Mouse (Mus musculus): ENCODE data around the gene Marveld1. TPM values are rescaled to one million over a fixed set of nuclear protein-coding genes. Genes with fewer than 3 reads are reported as not detected.
A peak's percentile ranks its signal among the peaks of the same experiment; 100 is the strongest.

Gene Marveld1
- polyA plus RNA-seq, 1 experiment from 2014 or later: 25.0 TPM

- peaks cover 20 to 35% of the 10 kb centered on the region in 2 experiments for H3K4me1 ChIP-seq (ENCODE audit: control insufficient read depth in 2 of 2, insufficient read depth in 2 of 2, low read length in 2 of 2)
- no peak for ATAC-seq (ENCODE audit: insufficient number of reproducible peaks, insufficient read depth, low FRiP score, low read depth)
- no peak overlapping the region for H3K27ac ChIP-seq (replicated peaks in 1 of 2; ENCODE audit: control insufficient read depth in 1 of 2, insufficient read depth in 1 of 2, low read depth in 2 of 2, low read length in 2 of 2)
- no peak overlapping the region for H3K4me3 ChIP-seq (ENCODE audit: control insufficient read depth in 1 of 2, insufficient read depth in 1 of 2, low read depth in 1 of 2, low read length in 2 of 2)
- no peak overlapping the region for H3K9ac ChIP-seq (ENCODE audit: low read length)
- 79% methylated on average over 13 of the region's 13 CpGs for WGBS
- H3K9me3 ChIP-seq (ENCODE audit: control insufficient read depth, low read length): no peaks in the 10 kb centered on the region
- peaks cover 55% of the 10 kb centered on the region for H3K36me3 ChIP-seq (ENCODE audit: control insufficient read depth, insufficient read depth, low read length)
- no peaks in the 10 kb centered on the region for H3K27me3 ChIP-seq (ENCODE audit: control insufficient read depth, insufficient read depth, low read length)
- no peak overlapping the region for H3K4me2 ChIP-seq (ENCODE audit: low read length)
Measured at GRCm38 (mm10) chr19:42124684-42125083, 22.5 kb upstream of the Marveld1 start.

GRCm38 (mm10) chr19:42125501-42126218 lies 21.5 kb upstream of the Marveld1 start:
- WGBS: 47% methylated on average over 11 of the region's 11 CpGs
- H3K9ac ChIP-seq (ENCODE audit: low read length): no peak overlapping the region
- ATAC-seq (ENCODE audit: insufficient number of reproducible peaks, insufficient read depth, low FRiP score, low read depth): no peak
- H3K4me2 ChIP-seq (ENCODE audit: low read length): 0 out of 2 replicates have a peak overlapping the region, but pooled peaks have one; percentile 11
- peaks cover 45% of the 10 kb centered on the region for H3K36me3 ChIP-seq (ENCODE audit: control insufficient read depth, insufficient read depth, low read length)
- H3K4me3 ChIP-seq (ENCODE audit: control insufficient read depth in 1 of 2, insufficient read depth in 1 of 2, low read depth in 1 of 2, low read length in 2 of 2): no peak overlapping the region
- H3K4me1 ChIP-seq (ENCODE audit: control insufficient read depth in 2 of 2, insufficient read depth in 2 of 2, low read length in 2 of 2): peaks cover 25 to 41% of the 10 kb centered on the region in 2 experiments
- H3K27me3 ChIP-seq (ENCODE audit: control insufficient read depth, insufficient read depth, low read length): no peaks in the 10 kb centered on the region
- 0 out of 4 replicates have a peak overlapping the region, but pooled peaks of 1 of the 2 experiments have one; percentile 27 for H3K27ac ChIP-seq (replicated peaks in 1 of 2; ENCODE audit: control insufficient read depth in 1 of 2, insufficient read depth in 1 of 2, low read depth in 2 of 2, low read length in 2 of 2)
- no peaks in the 10 kb centered on the region for H3K9me3 ChIP-seq (ENCODE audit: control insufficient read depth, low read length)

GRCm38 (mm10) chr19:42126219-42126605 lies 21.0 kb upstream of the Marveld1 start:
- 0 out of 2 replicates have a peak overlapping the region, but pooled peaks have one; percentile 11 for H3K4me2 ChIP-seq (ENCODE audit: low read length)
- H3K9ac ChIP-seq (ENCODE audit: low read length): no peak overlapping the region
- peaks cover 25 to 41% of the 10 kb centered on the region in 2 experiments for H3K4me1 ChIP-seq (ENCODE audit: control insufficient read depth in 2 of 2, insufficient read depth in 2 of 2, low read length in 2 of 2)
- H3K27ac ChIP-seq (replicated peaks in 1 of 2; ENCODE audit: control insufficient read depth in 1 of 2, insufficient read depth in 1 of 2, low read depth in 2 of 2, low read length in 2 of 2): 0 out of 4 replicates have a peak overlapping the region, but pooled peaks of 1 of the 2 experiments have one; percentile 27
- H3K36me3 ChIP-seq (ENCODE audit: control insufficient read depth, insufficient read depth, low read length): peaks cover 40% of the 10 kb centered on the region
- H3K9me3 ChIP-seq (ENCODE audit: control insufficient read depth, low read length): no peaks in the 10 kb centered on the region
- WGBS: 75% methylated on average over 6 of the region's 6 CpGs
- H3K27me3 ChIP-seq (ENCODE audit: control insufficient read depth, insufficient read depth, low read length): no peaks in the 10 kb centered on the region
- no peak for ATAC-seq (ENCODE audit: insufficient number of reproducible peaks, insufficient read depth, low FRiP score, low read depth)
- H3K4me3 ChIP-seq (ENCODE audit: control insufficient read depth in 1 of 2, insufficient read depth in 1 of 2, low read depth in 1 of 2, low read length in 2 of 2): no peak overlapping the region

GRCm38 (mm10) chr19:42127024-42127423 lies 20.2 kb upstream of the Marveld1 start:
- H3K4me3 ChIP-seq (ENCODE audit: control insufficient read depth in 1 of 2, insufficient read depth in 1 of 2, low read depth in 1 of 2, low read length in 2 of 2): no peak overlapping the region
- H3K27ac ChIP-seq (replicated peaks in 1 of 2; ENCODE audit: control insufficient read depth in 1 of 2, insufficient read depth in 1 of 2, low read depth in 2 of 2, low read length in 2 of 2): no peak overlapping the region
- no peaks in the 10 kb centered on the region for H3K27me3 ChIP-seq (ENCODE audit: control insufficient read depth, insufficient read depth, low read length)
- H3K9me3 ChIP-seq (ENCODE audit: control insufficient read depth, low read length): no peaks in the 10 kb centered on the region
- peaks cover 25 to 41% of the 10 kb centered on the region in 2 experiments for H3K4me1 ChIP-seq (ENCODE audit: control insufficient read depth in 2 of 2, insufficient read depth in 2 of 2, low read length in 2 of 2)
- ATAC-seq (ENCODE audit: insufficient number of reproducible peaks, insufficient read depth, low FRiP score, low read depth): no peak
- H3K36me3 ChIP-seq (ENCODE audit: control insufficient read depth, insufficient read depth, low read length): peaks cover 32% of the 10 kb centered on the region
- WGBS: 86% methylated on average over 5 of the region's 5 CpGs
- H3K9ac ChIP-seq (ENCODE audit: low read length): no peak overlapping the region
- H3K4me2 ChIP-seq (ENCODE audit: low read length): 0 out of 2 replicates have a peak overlapping the region, but pooled peaks have one; percentile 6

GRCm38 (mm10) chr19:42128052-42128740 lies 19.0 kb upstream of the Marveld1 start:
- 4% methylated on average over 23 of the region's 23 CpGs for WGBS
- no peaks in the 10 kb centered on the region for H3K27me3 ChIP-seq (ENCODE audit: control insufficient read depth, insufficient read depth, low read length)
- peak overlapping the region; percentile 65 to 70 for H3K4me3 ChIP-seq (ENCODE audit: control insufficient read depth in 1 of 2, insufficient read depth in 1 of 2, low read depth in 1 of 2, low read length in 2 of 2)

GRCm38 (mm10) chr19:42128787-42129508 lies 18.3 kb upstream of the Marveld1 start, which contains the start of gene Avpi1:
TSS of gene Avpi1 (minus strand) at chr19:42129059.
- peak within 1 kb of the TSS; percentile 83 to 91 for H3K27ac ChIP-seq (replicated peaks in 1 of 2; ENCODE audit: control insufficient read depth in 1 of 2, insufficient read depth in 1 of 2, low read depth in 2 of 2, low read length in 2 of 2)
- under 1% methylated on average over 54 of the region's 54 CpGs for WGBS
- peak; percentile 98 for ATAC-seq (ENCODE audit: insufficient number of reproducible peaks, insufficient read depth, low FRiP score, low read depth)
- peak within 1 kb of the TSS; percentile 96 for H3K4me2 ChIP-seq (ENCODE audit: low read length)
- peaks cover 12% of the 10 kb centered on the region for H3K36me3 ChIP-seq (ENCODE audit: control insufficient read depth, insufficient read depth, low read length)
- H3K9me3 ChIP-seq (ENCODE audit: control insufficient read depth, low read length): no peaks in the 10 kb centered on the region
- no peaks in the 10 kb centered on the region for H3K27me3 ChIP-seq (ENCODE audit: control insufficient read depth, insufficient read depth, low read length)
- H3K4me1 ChIP-seq (ENCODE audit: control insufficient read depth in 2 of 2, insufficient read depth in 2 of 2, low read length in 2 of 2): peaks cover 25 to 41% of the 10 kb centered on the region in 2 experiments
- H3K4me3 ChIP-seq (ENCODE audit: control insufficient read depth in 1 of 2, insufficient read depth in 1 of 2, low read depth in 1 of 2, low read length in 2 of 2): peak within 1 kb of the TSS; percentile 65 to 70
- peak within 1 kb of the TSS; percentile 92 for H3K9ac ChIP-seq (ENCODE audit: low read length)

More at GRCm38 (mm10) chr19:42128052-42128740, 19.0 kb upstream of the Marveld1 start:
- ATAC-seq (ENCODE audit: insufficient number of reproducible peaks, insufficient read depth, low FRiP score, low read depth): no peak
- Histone ChIP-seq H3K4me2 (ENCODE audit: low read length) (peak overlapping the region; percentile 96), H3K9ac (ENCODE audit: low read length) (peak overlapping the region; percentile 92), H3K4me1 (ENCODE audit: control insufficient read depth in 2 of 2, insufficient read depth in 2 of 2, low read length in 2 of 2) (peaks cover 25 to 41% of the 10 kb centered on the region in 2 experiments), H3K27ac (replicated peaks in 1 of 2; ENCODE audit: control insufficient read depth in 1 of 2, insufficient read depth in 1 of 2, low read depth in 2 of 2, low read length in 2 of 2) (peak overlapping the region; percentile 69 to 84), H3K36me3 (ENCODE audit: control insufficient read depth, insufficient read depth, low read length) (peaks cover 20% of the 10 kb centered on the region), H3K9me3 (ENCODE audit: control insufficient read depth, low read length) (no peaks in the 10 kb centered on the region)

All from heart, embryonic 14.5 days (tissue).